Mouse (Mus musculus): ENCODE data around the gene Manba.
"Not testable (repeated sequence)": the region's sequence is repeated elsewhere in the genome, so short reads cannot be mapped to it uniquely, and the experiment has no call there.

DNA sequence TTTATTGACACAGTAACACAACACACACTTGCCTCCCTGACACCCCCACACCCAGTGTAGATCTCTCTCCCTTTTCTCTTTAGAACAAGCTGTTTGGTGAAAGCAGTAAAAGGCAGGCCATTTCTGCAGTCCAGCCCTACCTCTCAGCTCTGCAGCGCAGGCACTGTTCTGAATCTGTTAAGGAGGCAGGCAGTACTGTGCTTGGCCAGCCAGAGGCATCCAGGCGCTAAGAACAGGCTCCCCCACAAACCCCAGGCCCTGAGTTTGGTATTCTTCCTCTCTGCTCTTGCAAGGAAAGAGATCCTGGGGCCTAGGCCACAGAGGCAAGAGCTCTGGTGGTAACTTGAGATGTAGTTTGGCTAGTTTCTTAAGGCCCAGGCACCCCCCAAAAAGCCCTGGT lies 39.5 kb downstream of the Manba start:
- not testable (repeated sequence) for TF ChIP-seq POLR2A, CTCF (IDR thresholded peaks at IDR 0.05; ENCODE audit: extremely low read depth, insufficient read depth, low read length)
